8 mouse cellular contexts compared by ENCODE assay signal in the genomic region with DNA sequence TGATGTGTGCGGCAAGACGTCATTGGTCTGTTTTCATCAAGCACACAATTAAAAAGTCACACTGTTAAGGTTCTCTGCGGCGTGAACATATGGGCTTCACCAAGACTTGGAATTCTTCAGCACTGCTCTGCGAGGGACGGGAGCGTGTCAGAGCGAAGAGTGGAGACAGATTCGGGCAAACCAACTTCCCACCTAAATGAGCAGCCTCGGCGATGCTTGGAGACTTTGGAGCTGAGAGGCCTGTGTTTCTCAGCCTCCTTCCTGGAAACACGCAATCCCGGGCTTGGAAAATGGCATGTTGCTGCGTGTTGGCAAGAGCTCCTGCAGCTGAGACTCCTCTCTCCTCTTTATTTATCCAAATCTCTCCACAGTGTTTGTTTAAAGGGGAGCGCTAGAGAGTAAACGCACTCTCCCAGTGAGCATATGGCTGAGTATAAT.
DNase-seq lines count a peak whose midpoint lies in the region; ATAC-seq lines count a peak whose summit lies in the region.

No protein-coding gene starts in this region.

- H3K4me1 ChIP-seq in stomach, embryonic 14.5 days (ENCODE audit: control insufficient read depth, insufficient read depth, low read length), result peaks cover 10% of the 10 kb centered on the region; the same call in 1 of the 2 replicates

- no peaks in the 10 kb centered on the region for H3K9me3 ChIP-seq in stomach, embryonic 14.5 days (ENCODE audit: control insufficient read depth, low read depth, low read length)

- H3K27ac ChIP-seq in stomach, embryonic 14.5 days (ENCODE audit: low read length), result peak overlapping the region; percentile 83

- no peak overlapping the region for H3K9ac ChIP-seq in stomach, embryonic 14.5 days (replicated peaks; ENCODE audit: low read depth, low read length)

- H3K4me3 ChIP-seq in stomach, embryonic 14.5 days (ENCODE audit: low read depth, low read length), result no peak overlapping the region

- peak overlapping the region; percentile 29; the same call in 1 of the 2 replicates for H3K4me2 ChIP-seq in stomach, embryonic 14.5 days (replicated peaks; ENCODE audit: low read depth, low read length)

- peaks cover 7% of the 10 kb centered on the region; the same call in 1 of the 2 replicates for H3K36me3 ChIP-seq in stomach, embryonic 14.5 days (ENCODE audit: control insufficient read depth, insufficient read depth, low read length)

- peak; percentile 12 for DNase-seq in left cerebral cortex, adult 11 months (ENCODE audit: low spot score)
- DNase-seq in left cerebral cortex, postnatal 4 days, result no peak
- peak; percentile 13 to 29 for DNase-seq in frontal cortex, postnatal 25 days (ENCODE audit: low spot score in 2 of 2)
- DNase-seq in left cerebral cortex, postnatal 14 days (ENCODE audit: low spot score in 2 of 2), result peak; percentile 67 to 68
- DNase-seq in testis, postnatal 14 days (ENCODE audit: low spot score), result no peak
- DNase-seq in Muller cell, postnatal 12 days (ENCODE audit: inconsistent ontology term), result no peak

- intact Hi-C loops in left cerebral cortex, postnatal 4 days (cut with DNase I), result loop anchor here (10.0 kb wide), 1 partner anchor 161 kb away; no protein-coding TSS in a partner anchor
- intact Hi-C loops in left cerebral cortex, postnatal 14 days (cut with DNase I), result no loop called here

- 24% methylated on average over 16 of the region's 16 CpGs for WGBS in stomach, embryonic 14.5 days

- no peaks in the 10 kb centered on the region for H3K27me3 ChIP-seq in stomach, embryonic 14.5 days (ENCODE audit: control insufficient read depth, insufficient read depth, low read length)

- 0 out of 2 replicates have a peak, but pooled peaks have one; percentile 47 for ATAC-seq in stomach, embryonic 14.5 days (ENCODE audit: insufficient number of reproducible peaks, insufficient read depth, low FRiP score, low read depth)
- ATAC-seq in megakaryocyte, adult 5-6 weeks (ENCODE audit: poor library complexity, severe bottlenecking), result no peak

Comparison
In these comparisons a context has a peak if more than half of its experiments do, and no peak if none do; other contexts are left out.
1. DNase-seq: peak in left cerebral cortex, adult 11 months (single experiment), frontal cortex, postnatal 25 days (2 of 2) and left cerebral cortex, postnatal 14 days (2 of 2); none in left cerebral cortex, postnatal 4 days (single experiment), testis, postnatal 14 days (single experiment) and Muller cell, postnatal 12 days (single experiment).